Mouse (Mus musculus) heart, postnatal 0 days (tissue): Measurements from ENCODE around the gene Gm20458.

ENCODE experiments used
- CTCF ChIP-seq: IDR thresholded peaks from 2 replicates; pipeline ENCODE4 v1.5.1; 2016; ENCODE audit warnings: antibody characterized with exemption, control low read depth, low read depth
- EP300 ChIP-seq: IDR thresholded peaks from 2 replicates; pipeline ENCODE4 v1.6.1; 2016; ENCODE audit warnings: antibody characterized with exemption, low read depth

DNA sequence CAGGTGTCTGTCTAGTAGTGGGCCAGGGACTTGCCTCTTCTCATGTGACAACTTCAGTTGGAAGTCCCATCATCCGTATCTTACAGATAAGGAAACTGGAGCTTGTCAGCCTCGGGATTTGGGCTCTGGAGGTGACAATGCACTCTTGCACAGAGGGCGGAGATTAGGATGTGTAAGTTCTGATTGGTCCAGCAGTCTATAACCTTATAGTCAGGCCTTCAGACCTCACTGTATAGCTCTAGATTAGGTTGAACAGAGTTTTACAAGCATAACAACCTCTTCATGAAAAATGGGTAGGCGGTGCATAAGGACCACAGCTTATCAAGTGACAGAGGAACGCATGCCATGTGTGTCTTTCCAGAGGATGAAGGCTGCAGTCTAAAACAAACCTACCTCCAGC lies 6.0 kb downstream of the Gm20458 start:
- no peak for TF ChIP-seq CTCF
- no peak for TF ChIP-seq EP300
